Mouse (Mus musculus): ENCODE data around the gene Ccdc103. TPM values are rescaled to one million over a fixed set of nuclear protein-coding genes. Genes with fewer than 3 reads are reported as not detected.
A peak's percentile ranks its signal among the peaks of the same experiment; 100 is the strongest.

Gene Ccdc103
- polyA plus RNA-seq, 1 experiment from 2014 or later = 1.9 TPM

DNA sequence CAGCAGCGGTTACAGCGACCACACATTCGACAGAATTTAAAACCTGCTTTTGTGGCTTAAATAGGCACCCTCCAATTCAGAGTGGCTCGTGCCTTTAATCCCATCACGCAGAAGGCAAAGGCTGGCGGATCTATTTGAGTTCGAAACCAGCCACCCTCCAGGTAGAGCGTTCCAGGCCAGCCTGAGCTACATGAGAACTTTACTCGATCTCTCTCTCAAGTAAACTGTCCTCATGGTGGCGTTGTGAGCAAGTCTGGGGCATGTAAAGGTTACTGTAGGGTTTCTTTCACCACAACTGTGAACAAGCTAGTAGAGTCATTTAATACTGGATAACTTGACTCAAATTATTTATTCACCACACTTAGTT is 44.3 kb downstream of the Ccdc103 start:
- H3K4me3 ChIP-seq (ENCODE audit: low read depth, low read length) = peak overlapping the region; percentile 82
- ATAC-seq (ENCODE audit: insufficient read depth) (peak; percentile 66), DNase-seq (peak; percentile 82)
- H3K27me3 ChIP-seq (ENCODE audit: insufficient read depth, low read length) = no peaks in the 10 kb centered on the region
- no peaks in the 10 kb centered on the region for H3K9me3 ChIP-seq (ENCODE audit: low read depth, low read length)
- peaks cover 14% of the 10 kb centered on the region for H3K36me3 ChIP-seq (ENCODE audit: insufficient read depth)
- peak; percentile 52; the same call in 1 of the 2 replicates for TF ChIP-seq CTCF (IDR thresholded peaks at IDR 0.05; ENCODE audit: low read depth)
- peak overlapping the region; percentile 97 for H3K27ac ChIP-seq (ENCODE audit: low read depth)
- peak overlapping the region; percentile 78 for H3K9ac ChIP-seq
- peaks cover 9% of the 10 kb centered on the region; the same call in 1 of the 2 replicates for H3K4me1 ChIP-seq (ENCODE audit: insufficient read depth)
- peak overlapping the region; percentile 60 for H3K4me2 ChIP-seq
- under 1% methylated on average over 10 of the region's 10 CpGs for WGBS

DNA sequence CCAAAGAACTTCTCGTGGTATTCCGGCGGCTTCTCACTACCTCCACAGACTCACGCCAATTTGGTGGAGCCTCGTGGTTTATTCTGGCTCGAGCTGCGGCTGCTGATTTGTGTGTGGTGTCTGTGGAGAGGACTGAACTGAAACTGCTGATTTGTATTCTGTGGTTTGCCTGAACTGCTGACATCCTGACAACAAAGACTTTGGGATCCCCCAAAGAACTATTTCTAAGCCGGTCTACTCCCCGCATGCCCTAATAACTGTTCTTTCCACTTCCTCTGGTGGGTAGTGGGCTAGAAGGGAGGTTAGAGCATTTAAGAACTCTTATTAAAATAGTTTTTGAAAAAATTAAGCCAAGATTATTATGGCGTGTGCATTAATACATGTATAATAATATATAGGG is 49.7 kb downstream of the Ccdc103 start:
- no peak overlapping the region for H3K4me2 ChIP-seq
- WGBS = 88% methylated on average over 10 of the region's 10 CpGs
- H3K36me3 ChIP-seq (ENCODE audit: insufficient read depth) = no peaks in the 10 kb centered on the region
- H3K4me3 ChIP-seq (ENCODE audit: low read depth, low read length) = no peak overlapping the region
- no peak for TF ChIP-seq CTCF (IDR thresholded peaks at IDR 0.05; ENCODE audit: low read depth)
- ATAC-seq (ENCODE audit: insufficient read depth) (no peak), DNase-seq (no peak)
- H3K4me1 ChIP-seq (ENCODE audit: insufficient read depth) = no peaks in the 10 kb centered on the region
- H3K27ac ChIP-seq (ENCODE audit: low read depth) = no peak overlapping the region
- no peak overlapping the region for H3K9ac ChIP-seq
- H3K9me3 ChIP-seq (ENCODE audit: low read depth, low read length) = no peaks in the 10 kb centered on the region
- H3K27me3 ChIP-seq (ENCODE audit: insufficient read depth, low read length) = no peaks in the 10 kb centered on the region

Other genes starting within 250 kb of the Ccdc103 start
- 0.22 and 0.64 TPM in 2 replicates for gene Meioc, start 217.5 kb upstream of the Ccdc103 start, polyA plus RNA-seq (2014; fragmentation: Nextera tagmentation; extraction: Ambion mirVana)
- 44.5 and 46.4 TPM in 2 replicates for gene Ccdc43, start 183.4 kb upstream of the Ccdc103 start, polyA plus RNA-seq (2014; fragmentation: Nextera tagmentation; extraction: Ambion mirVana)
- gene Adam11, start 119.8 kb upstream of the Ccdc103 start, polyA plus RNA-seq (2014; fragmentation: Nextera tagmentation; extraction: Ambion mirVana) = 5.3 and 5.5 TPM in 2 replicates
- 78.1 and 80.7 TPM in 2 replicates for gene Gjc1, start 61.5 kb upstream of the Ccdc103 start, polyA plus RNA-seq (2014; fragmentation: Nextera tagmentation; extraction: Ambion mirVana)
- gene Higd1b, start 45.4 kb upstream of the Ccdc103 start, polyA plus RNA-seq (2014; fragmentation: Nextera tagmentation; extraction: Ambion mirVana) = 5.4 and 6.8 TPM in 2 replicates
- gene Eftud2, start 219 bp upstream of the Ccdc103 start, polyA plus RNA-seq (2014; fragmentation: Nextera tagmentation; extraction: Ambion mirVana) = 218 and 242 TPM in 2 replicates
- not detected in 2 replicates for gene Fam187a, start 4.0 kb downstream of the Ccdc103 start, polyA plus RNA-seq (2014; fragmentation: Nextera tagmentation; extraction: Ambion mirVana)
- gene Gfap, start 19.7 kb downstream of the Ccdc103 start, polyA plus RNA-seq (2014; fragmentation: Nextera tagmentation; extraction: Ambion mirVana) = 0.20 and 0.41 TPM in 2 replicates
- gene Kif18b, start 43.9 kb downstream of the Ccdc103 start, polyA plus RNA-seq (2014; fragmentation: Nextera tagmentation; extraction: Ambion mirVana) = 11.7 and 13.3 TPM in 2 replicates
- gene C1ql1, start 65.5 kb downstream of the Ccdc103 start, polyA plus RNA-seq (2014; fragmentation: Nextera tagmentation; extraction: Ambion mirVana) = 2.7 and 3.1 TPM in 2 replicates
- gene Nmt1, start 147.0 kb downstream of the Ccdc103 start, polyA plus RNA-seq (2014; fragmentation: Nextera tagmentation; extraction: Ambion mirVana) = 64.4 and 72.4 TPM in 2 replicates
- gene Dcakd, start 147.1 kb downstream of the Ccdc103 start, polyA plus RNA-seq (2014; fragmentation: Nextera tagmentation; extraction: Ambion mirVana) = 218 and 225 TPM in 2 replicates
- 1.0 and 2.5 TPM in 2 replicates for gene Plcd3, start 220.5 kb downstream of the Ccdc103 start, polyA plus RNA-seq (2014; fragmentation: Nextera tagmentation; extraction: Ambion mirVana)
- gene Acbd4, start 220.5 kb downstream of the Ccdc103 start, polyA plus RNA-seq (2014; fragmentation: Nextera tagmentation; extraction: Ambion mirVana) = 11.0 and 14.4 TPM in 2 replicates
- gene Hexim1, start 235.0 kb downstream of the Ccdc103 start, polyA plus RNA-seq (2014; fragmentation: Nextera tagmentation; extraction: Ambion mirVana) = 5.3 and 5.8 TPM in 2 replicates

All from lung, embryonic 14.5 days (tissue).